Mouse (Mus musculus) neural tube, embryonic 10.5 days (tissue): ENCODE results near the gene Kalrn.
"Not testable (repeated sequence)": the region's sequence is repeated elsewhere in the genome, so short reads cannot be mapped to it uniquely, and the experiment has no call there.

Source experiments
- DNase-seq: peaks from one replicate; pipeline ENCODE4 v3.0.0-alpha.2; 2017; ENCODE audit warnings: low spot score; ENCODE audit errors: extremely low spot score

Kalrn gene

GRCm38 (mm10) chr16:34081683-34082438 is 491.5 kb downstream of the Kalrn start:
- no peak for DNase-seq

GRCm38 (mm10) chr16:34081314-34081682 is 492.0 kb downstream of the Kalrn start:
- not testable (repeated sequence) for DNase-seq

- no peak for DNase-seq
Measured at GRCm38 (mm10) chr16:34080818-34081217, 492.5 kb downstream of the Kalrn start.

GRCm38 (mm10) chr16:34079511-34079910 is 493.8 kb downstream of the Kalrn start:
- DNase-seq: no peak

- no peak for DNase-seq
Measured at GRCm38 (mm10) chr16:34078732-34079131, 494.6 kb downstream of the Kalrn start.

- no peak for DNase-seq
Measured at GRCm38 (mm10) chr16:34076101-34076500, 497.2 kb downstream of the Kalrn start.

- DNase-seq: no peak
Measured at GRCm38 (mm10) chr16:34073930-34074329, 499.4 kb downstream of the Kalrn start.

GRCm38 (mm10) chr16:34072136-34072535 is 501.2 kb downstream of the Kalrn start:
- DNase-seq: no peak

GRCm38 (mm10) chr16:34071223-34071825 is 502.0 kb downstream of the Kalrn start:
- no peak for DNase-seq

- DNase-seq: no peak
Measured at GRCm38 (mm10) chr16:34069481-34069880, 503.9 kb downstream of the Kalrn start.

- DNase-seq: no peak
Measured at GRCm38 (mm10) chr16:34066922-34067321, 506.4 kb downstream of the Kalrn start.

- DNase-seq: no peak
Measured at GRCm38 (mm10) chr16:34066376-34066775, 507.0 kb downstream of the Kalrn start.

GRCm38 (mm10) chr16:34063313-34063712 is 510.0 kb downstream of the Kalrn start:
- DNase-seq: no peak

GRCm38 (mm10) chr16:34061661-34062060 is 511.7 kb downstream of the Kalrn start:
- no peak for DNase-seq

GRCm38 (mm10) chr16:34058611-34059010 is 514.7 kb downstream of the Kalrn start:
- DNase-seq: no peak

GRCm38 (mm10) chr16:34057464-34057863 is 515.9 kb downstream of the Kalrn start:
- DNase-seq: no peak

GRCm38 (mm10) chr16:34056418-34057111 is 516.8 kb downstream of the Kalrn start:
- DNase-seq: no peak

- no peak for DNase-seq
Measured at GRCm38 (mm10) chr16:34050090-34050489, 523.2 kb downstream of the Kalrn start.

GRCm38 (mm10) chr16:34049361-34049760 is 524.0 kb downstream of the Kalrn start:
- no peak for DNase-seq

GRCm38 (mm10) chr16:34048232-34048631 is 525.1 kb downstream of the Kalrn start:
- DNase-seq: no peak

GRCm38 (mm10) chr16:34047543-34047942 is 525.8 kb downstream of the Kalrn start:
- no peak for DNase-seq

- no peak for DNase-seq
Measured at GRCm38 (mm10) chr16:34047006-34047360, 526.3 kb downstream of the Kalrn start.
